Mouse (Mus musculus) lung, postnatal 0 days (tissue): ENCODE results near the gene Upp1.

ENCODE experiments used
- CTCF ChIP-seq: IDR thresholded peaks from 2 replicates; pipeline ENCODE4 v1.5.1; 2016; ENCODE audit warnings: antibody characterized with exemption, mild to moderate bottlenecking
- EP300 ChIP-seq: IDR thresholded peaks from 2 replicates; pipeline ENCODE4 v1.6.1; 2016; ENCODE audit warnings: antibody characterized with exemption, mild to moderate bottlenecking, control low read depth

- TF ChIP-seq CTCF (no peak), EP300 (no peak)
These were observed 27.2 kb downstream of the Upp1 start for GRCm38 (mm10) chr11:9145113-9145512.
